Mouse (Mus musculus) CH12.LX (cell line): ENCODE results near the gene Acad11. TPM values are rescaled to one million over a fixed set of nuclear protein-coding genes. Genes with fewer than 3 reads are reported as not detected.

Experiments
- DNase-seq: peaks from one replicate; pipeline ENCODE4 v3.0.0-alpha.2; 2013; ENCODE audit errors: extremely low read depth
- H3K27ac ChIP-seq: 2 replicates; pipeline ENCODE4 v1.5.1; 2012; ENCODE audit warnings: low read depth, mild to moderate bottlenecking, control low read depth, moderate library complexity; ENCODE audit not compliant: insufficient read depth
- H3K27me3 ChIP-seq: replicated peaks from 2 replicates; pipeline ENCODE3; 2012; ENCODE audit warnings: inconsistent platforms
- H3K36me3 ChIP-seq, 2 experiments: replicated peaks in 1 of 2; 2 replicates each; pipeline versions ENCODE3 to v1.6.1; 2012; ENCODE audit warnings: inconsistent platforms in 1 of 2, low read length in 1 of 2, mild to moderate bottlenecking in 1 of 2, mixed read lengths in 1 of 2, moderate library complexity in 1 of 2; ENCODE audit not compliant: control insufficient read depth in 1 of 2, insufficient read depth in 1 of 2
- H3K4me1 ChIP-seq, 2 experiments: 2 replicates each; pipeline ENCODE4 v1.6.1; 2012; ENCODE audit warnings: inconsistent platforms in 1 of 2, moderate library complexity in 1 of 2; ENCODE audit not compliant: insufficient read depth in 2 of 2, control insufficient read depth in 1 of 2
- H3K4me2 ChIP-seq: 2 replicates; pipeline ENCODE4 v1.6.1; 2012; ENCODE audit warnings: low read depth, mild to moderate bottlenecking, control low read depth; ENCODE audit not compliant: poor library complexity, insufficient read depth, severe bottlenecking
- H3K4me3 ChIP-seq, 3 experiments: fragments of 150-350 bp in 1 of 3; sonication (generic) in 1 of 3; replicated peaks in 1 of 3; 2 replicates each; pipeline versions ENCODE3 to v1.5.1; 2011 to 2012; ENCODE audit warnings: low read depth in 2 of 3, low read length in 2 of 3, mild to moderate bottlenecking in 2 of 3, moderate library complexity in 2 of 3, control low read depth in 1 of 3, improper control_type of control experiment in 1 of 3, inconsistent platforms in 1 of 3, mixed read lengths in 1 of 3; ENCODE audit not compliant: poor library complexity in 1 of 3
- H3K79me2 ChIP-seq: replicated peaks from 2 replicates; pipeline ENCODE4 v1.6.1; 2012; ENCODE audit warnings: mild to moderate bottlenecking, moderate library complexity; ENCODE audit not compliant: control insufficient read depth, poor library complexity, insufficient read depth, severe bottlenecking; ENCODE audit errors: extremely low read depth
- H3K9ac ChIP-seq: 2 replicates; pipeline ENCODE4 v1.6.1; 2012; ENCODE audit warnings: low read depth, mild to moderate bottlenecking, control low read depth, moderate library complexity; ENCODE audit not compliant: insufficient read depth
- H3K9me3 ChIP-seq: replicated peaks from 2 replicates; pipeline ENCODE3; 2012; ENCODE audit warnings: low read length, inconsistent platforms, mixed read lengths
- CHD1 ChIP-seq: IDR thresholded peaks from 2 replicates; pipeline ENCODE4 v1.6.1; 2012; ENCODE audit warnings: low read depth, low read length, improper control_type of control experiment, inconsistent platforms
- CTCF ChIP-seq, 2 experiments: IDR thresholded peaks in 1 of 2; conservative IDR thresholded peaks in 1 of 2; 2 replicates each; pipeline ENCODE4 v1.5.1; 2011 to 2012; ENCODE audit warnings: low read depth in 2 of 2, low read length in 2 of 2, improper control_type of control experiment in 1 of 2, inconsistent platforms in 1 of 2, mild to moderate bottlenecking in 1 of 2, moderate library complexity in 1 of 2
- EP300 ChIP-seq: IDR thresholded peaks from 2 replicates; pipeline ENCODE4 v1.6.1; 2011; ENCODE audit warnings: low read length, improper control_type of control experiment
- GABPA ChIP-seq: IDR thresholded peaks from 2 replicates; pipeline ENCODE4 v1.6.1; 2012; ENCODE audit warnings: low read depth, low read length, improper control_type of control experiment, inconsistent platforms; ENCODE audit not compliant: insufficient replicate concordance
- HCFC1 ChIP-seq: IDR thresholded peaks from 2 replicates; pipeline ENCODE4 v1.6.1; 2012; ENCODE audit warnings: low read depth, mild to moderate bottlenecking, inconsistent platforms, low read length, improper control_type of control experiment
- JUND ChIP-seq: conservative IDR thresholded peaks from 2 replicates; pipeline ENCODE4 v1.6.1; 2011; ENCODE audit warnings: low read depth, low read length, improper control_type of control experiment
- KAT2A ChIP-seq: IDR thresholded peaks from 2 replicates; pipeline ENCODE4 v1.6.1; 2012; ENCODE audit warnings: low read length, improper control_type of control experiment, inconsistent platforms; ENCODE audit not compliant: insufficient replicate concordance
- MAFK ChIP-seq: IDR thresholded peaks from 2 replicates; pipeline ENCODE4 v1.6.1; 2011; ENCODE audit warnings: low read length, improper control_type of control experiment; ENCODE audit not compliant: insufficient replicate concordance
- MAX ChIP-seq: IDR thresholded peaks from 2 replicates; pipeline ENCODE4 v1.6.1; 2011; ENCODE audit warnings: low read length, improper control_type of control experiment
- MXI1 ChIP-seq: IDR thresholded peaks from 2 replicates; pipeline ENCODE4 v1.6.1; 2011; ENCODE audit warnings: mild to moderate bottlenecking, low read depth, low read length, improper control_type of control experiment
- MYC ChIP-seq: IDR thresholded peaks from 2 replicates; pipeline ENCODE4 v1.6.1; 2011; ENCODE audit warnings: low read depth, mild to moderate bottlenecking, improper control_type of control experiment, low read length
- NELFE ChIP-seq: IDR thresholded peaks from 2 replicates; pipeline ENCODE4 v1.6.1; 2011; ENCODE audit warnings: low read depth, low read length, improper control_type of control experiment
- RAD21 ChIP-seq: IDR thresholded peaks from 2 replicates; pipeline ENCODE4 v1.6.1; 2011; ENCODE audit warnings: low read depth, mild to moderate bottlenecking, low read length, improper control_type of control experiment, moderate library complexity
- SIN3A ChIP-seq: IDR thresholded peaks from 2 replicates; pipeline ENCODE4 v1.6.1; 2012; ENCODE audit warnings: low read length, improper control_type of control experiment, inconsistent platforms
- SMC3 ChIP-seq: IDR thresholded peaks from 2 replicates; pipeline ENCODE4 v1.6.1; 2011; ENCODE audit warnings: low read depth, low read length, improper control_type of control experiment
- TBP ChIP-seq: conservative IDR thresholded peaks from 2 replicates; pipeline ENCODE4 v1.6.1; 2011; ENCODE audit warnings: low read depth, low read length, improper control_type of control experiment
- USF1 ChIP-seq: IDR thresholded peaks from 2 replicates; pipeline ENCODE4 v1.6.1; 2014; ENCODE audit warnings: low read depth, mild to moderate bottlenecking, inconsistent platforms, low read length, improper control_type of control experiment
- dilution Hi-C: fragments of 300-500 bp; cut with MboI; formaldehyde crosslinking; loops from 2 replicates; pipeline ENCODE4 v1.14.3; 2020; ENCODE audit warnings: low sequenced_read_pairs; ENCODE audit not compliant: extremely low pct_unique_long_range_greater_than_20kb, extremely low pct_ligation_motif_present
- in situ Hi-C: fragments of 300-500 bp; cut with MboI; formaldehyde crosslinking; loops from 3 replicates; pipeline ENCODE4 v1.14.3; 2019; ENCODE audit warnings: low sequenced_read_pairs, low pct_ligation_motif_present, low pct_unique_long_range_greater_than_20kb, mixed read lengths
- polyA plus RNA-seq: library from polyadenylated mRNA; unstranded; fragments of >175 nt; gene quantifications from 2 replicates; pipeline ENCODE4 v1.2.1, GENCODE M21; 2012; ENCODE audit warnings: low read depth; ENCODE audit not compliant: insufficient read length
- total RNA-seq, 2 experiments: library from RNA; depleted of rRNA; stranded (reverse); fragments of 300-350 nt in 1 of 2; fragments of >200 nt in 1 of 2; gene quantifications; 2 replicates each; pipeline ENCODE4 v1.2.3; 2012 to 2014

Gene Acad11
- total and polyA plus RNA-seq, 3 experiments: 8.3 to 12.1 (median 10.0) TPM

DNA sequence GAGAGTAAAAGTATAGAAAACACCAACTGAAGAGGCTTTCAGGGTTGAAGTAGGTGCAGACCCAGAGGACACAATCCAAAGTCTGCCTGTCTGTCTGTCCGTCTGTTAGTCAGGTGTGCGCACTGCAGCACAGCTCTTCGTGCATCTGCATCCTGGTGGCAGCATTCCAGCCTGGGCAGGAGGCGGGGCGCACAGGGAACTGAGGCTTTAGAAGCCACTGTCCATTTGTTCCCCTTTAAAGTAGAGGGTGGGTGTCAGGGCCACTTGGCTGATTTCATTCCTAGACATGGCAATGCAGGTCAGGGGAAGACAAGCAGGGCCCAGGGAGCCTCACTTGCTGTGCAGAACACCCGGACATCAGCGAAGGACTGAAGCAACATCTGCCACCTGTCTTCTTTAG is 94.1 kb downstream of the Acad11 start:
- in situ Hi-C loops: no loop called here

DNA sequence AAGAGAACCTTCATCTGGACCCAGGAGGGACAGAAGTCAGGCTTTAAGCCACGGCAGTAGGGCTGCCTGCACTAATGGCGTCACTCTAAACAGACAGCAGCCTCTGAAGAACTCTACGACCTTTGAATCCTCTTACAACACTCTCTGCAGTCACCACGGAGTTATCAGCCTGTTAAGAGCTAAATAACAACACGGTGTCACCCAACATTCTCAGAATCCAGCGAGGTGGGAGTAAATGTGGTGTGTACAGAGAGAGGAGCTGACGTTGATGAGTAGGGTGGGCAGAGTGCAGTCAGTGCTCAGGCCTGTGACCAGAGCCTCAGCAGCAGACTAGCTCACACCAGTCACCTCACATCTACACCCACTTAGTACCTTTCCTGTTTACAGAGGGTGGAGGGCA is 97.9 kb downstream of the Acad11 start:
- Histone ChIP-seq H3K27ac (no peak overlapping the region), H3K9ac (no peak overlapping the region), H3K9me3 (no peaks in the 10 kb centered on the region), H3K4me3 (no peak overlapping the region), H3K4me1 (peaks cover 0 to 15% of the 10 kb centered on the region in 2 experiments; a peak in 2 of 4 replicates), H3K79me2 (no peaks in the 10 kb centered on the region), H3K27me3 (no peaks in the 10 kb centered on the region), H3K4me2 (no peak overlapping the region), H3K36me3 (peaks cover 63 to 95% of the 10 kb centered on the region in 2 experiments)
- in situ Hi-C loops: no loop called here
- no peak for DNase-seq
- dilution Hi-C loops: no loop called here
- TF ChIP-seq CTCF (conservative IDR thresholded peaks at IDR 0.05 in 1 of 2, IDR thresholded peaks at IDR 0.05 in 1 of 2; ENCODE audit: low read depth in 2 of 2, low read length in 2 of 2) (no peak), MAX (no peak), MYC (no peak), EP300 (no peak), CHD1 (no peak), SMC3 (no peak)

More for the DNA sequence above, 94.1 kb downstream of the Acad11 start:
- H3K9me3 ChIP-seq: no peaks in the 10 kb centered on the region
- H3K79me2 ChIP-seq: no peaks in the 10 kb centered on the region
- DNase-seq: no peak
- peaks cover 67 to 98% of the 10 kb centered on the region in 2 experiments for H3K36me3 ChIP-seq
- H3K4me1 ChIP-seq: peaks cover 0 to 5% of the 10 kb centered on the region in 2 experiments; a peak in 1 of 4 replicates
- no peak overlapping the region for H3K27ac ChIP-seq
- dilution Hi-C loops: no loop called here
- no peak overlapping the region for H3K9ac ChIP-seq
- TF ChIP-seq MXI1 (no peak), TBP (no peak), MAFK (no peak), NELFE (no peak), USF1 (no peak), GABPA (no peak), MYC (no peak), SIN3A (no peak), HCFC1 (no peak), SMC3 (no peak), KAT2A (no peak), JUND (no peak)
- no peak overlapping the region for H3K4me3 ChIP-seq
- no peaks in the 10 kb centered on the region for H3K27me3 ChIP-seq
- no peak overlapping the region for H3K4me2 ChIP-seq

DNA sequence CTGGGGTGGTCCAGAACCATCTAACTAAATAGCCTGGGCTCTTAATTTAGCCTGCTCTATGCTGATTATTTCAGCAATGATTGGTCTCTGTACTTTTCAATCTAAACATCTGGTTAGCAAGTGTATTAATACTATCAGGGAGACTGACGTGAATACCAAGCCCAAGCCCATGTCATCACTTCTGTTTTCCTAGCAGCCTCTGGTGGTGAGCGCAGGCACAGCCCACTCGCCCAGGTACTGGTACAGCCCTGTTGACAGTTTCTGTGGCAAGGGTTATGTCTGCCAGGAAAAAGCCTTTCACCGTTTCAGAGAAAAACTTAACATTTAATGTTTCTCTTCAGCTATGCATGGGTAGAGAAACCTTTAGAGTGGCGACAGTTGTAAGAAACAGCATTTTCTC is 101.0 kb downstream of the Acad11 start:
- TF ChIP-seq RAD21 (peak; percentile 15), SMC3 (peak; percentile 16; the same call in 1 of the 2 replicates), MYC (no peak), CTCF (conservative IDR thresholded peaks at IDR 0.05 in 1 of 2, IDR thresholded peaks at IDR 0.05 in 1 of 2; ENCODE audit: low read depth in 2 of 2, low read length in 2 of 2) (peak in 1 of 2 experiments; percentile 33; a peak in 2 of 4 replicates)
- Histone ChIP-seq H3K27ac (no peak overlapping the region), H3K36me3 (peaks cover 59 to 87% of the 10 kb centered on the region in 2 experiments), H3K27me3 (no peaks in the 10 kb centered on the region), H3K4me2 (no peak overlapping the region), H3K4me3 (no peak overlapping the region), H3K4me1 (peaks cover 0 to 15% of the 10 kb centered on the region in 2 experiments; a peak in 2 of 4 replicates), H3K79me2 (no peaks in the 10 kb centered on the region), H3K9ac (no peak overlapping the region), H3K9me3 (no peaks in the 10 kb centered on the region)
- dilution Hi-C loops (no loop called here), in situ Hi-C loops (no loop called here)
- DNase-seq: peak; percentile 16
